Mouse (Mus musculus) urinary bladder, postnatal 4 days (tissue): Measurements from ENCODE around the gene Adamts8.
A peak's percentile ranks its signal among the peaks of the same experiment; 100 is the strongest.

Experiments
- DNase-seq, 2 experiments: peaks; one replicate each; pipeline ENCODE4 v3.0.0; 2021 to 2022; ENCODE audit warnings: low spot score in 2 of 2

The Adamts8 gene

DNA sequence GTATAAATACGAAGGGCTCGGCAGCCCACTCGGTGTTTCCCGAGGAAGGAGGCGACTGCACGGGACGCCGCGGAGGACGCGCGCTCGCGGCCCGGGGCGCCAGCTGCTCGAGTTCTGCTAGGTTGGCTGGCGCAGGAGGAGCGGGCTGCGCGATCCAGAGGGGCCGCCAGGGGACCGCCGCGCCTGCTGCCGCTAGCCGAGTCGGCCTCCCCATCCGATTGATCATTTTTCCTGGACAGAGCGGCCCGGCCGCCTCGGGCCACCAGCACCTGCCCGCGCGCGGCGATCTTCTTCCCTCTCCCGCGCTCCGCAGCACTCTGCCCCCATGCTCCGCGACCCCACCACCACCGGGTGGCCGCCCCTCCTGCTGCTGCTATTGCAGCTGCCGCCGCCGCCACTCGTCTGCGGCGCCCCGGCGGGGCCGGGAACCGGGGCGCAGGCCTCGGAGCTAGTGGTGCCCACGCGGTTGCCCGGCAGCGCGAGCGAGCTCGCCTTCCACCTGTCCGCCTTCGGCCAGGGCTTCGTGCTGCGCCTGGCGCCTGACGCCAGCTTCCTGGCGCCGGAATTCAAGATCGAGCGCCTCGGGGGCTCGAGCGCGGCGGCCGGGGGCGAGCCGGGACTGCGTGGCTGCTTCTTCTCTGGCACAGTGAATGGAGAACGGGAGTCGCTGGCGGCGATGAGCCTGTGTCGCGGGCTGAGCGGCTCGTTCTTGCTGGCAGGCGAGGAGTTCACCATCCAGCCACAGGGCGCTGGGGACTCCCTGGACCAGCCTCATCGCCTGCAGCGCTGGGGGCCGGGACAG lies at the start of gene Adamts8:
Gene Adamts8 (plus strand): TSS at position 51 of the 802 bp plus-strand sequence.
- peak; percentile 58 to 71 for DNase-seq

DNA sequence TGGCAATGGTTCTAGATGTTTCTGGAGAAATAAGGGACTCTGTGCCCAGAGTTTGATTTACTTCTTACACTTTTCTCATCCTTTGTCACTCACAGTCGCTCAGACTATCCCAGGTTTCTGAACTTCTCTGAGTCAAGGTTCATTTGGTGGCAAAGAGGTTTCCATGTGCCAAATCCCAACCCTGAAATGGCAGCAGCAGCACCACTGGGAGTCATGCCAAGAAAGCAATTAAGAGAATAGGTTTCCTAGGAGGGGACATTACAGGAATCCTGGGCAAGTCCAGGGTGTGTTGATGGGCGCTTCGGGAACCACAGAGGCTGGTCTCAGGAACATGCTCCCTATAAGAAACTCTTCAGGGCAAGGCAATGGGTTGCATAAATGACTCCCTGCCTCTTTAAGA lies 46.7 kb upstream of the Adamts8 start:
- DNase-seq = peak in 1 of 2 experiments; percentile 19

DNA sequence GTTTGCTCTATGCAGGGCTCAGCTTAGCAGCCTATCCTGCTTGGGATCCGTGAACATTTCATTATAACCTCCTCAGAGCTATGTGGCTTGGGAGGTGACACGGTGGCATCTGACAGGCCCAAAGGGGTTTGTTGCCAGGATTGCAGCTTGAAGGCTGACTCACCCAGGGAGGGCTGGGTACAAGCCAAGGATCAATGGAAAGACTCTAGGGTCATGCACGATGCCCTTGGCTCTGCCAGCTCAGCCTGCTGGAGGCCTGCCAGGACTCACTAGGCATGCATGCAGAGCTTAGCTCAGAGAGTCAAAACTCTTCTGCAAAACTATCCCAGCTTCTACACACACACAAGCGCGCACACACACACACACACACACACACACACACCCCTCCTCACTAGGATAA lies 45.6 kb upstream of the Adamts8 start:
- peak; percentile 60 to 80 for DNase-seq

DNA sequence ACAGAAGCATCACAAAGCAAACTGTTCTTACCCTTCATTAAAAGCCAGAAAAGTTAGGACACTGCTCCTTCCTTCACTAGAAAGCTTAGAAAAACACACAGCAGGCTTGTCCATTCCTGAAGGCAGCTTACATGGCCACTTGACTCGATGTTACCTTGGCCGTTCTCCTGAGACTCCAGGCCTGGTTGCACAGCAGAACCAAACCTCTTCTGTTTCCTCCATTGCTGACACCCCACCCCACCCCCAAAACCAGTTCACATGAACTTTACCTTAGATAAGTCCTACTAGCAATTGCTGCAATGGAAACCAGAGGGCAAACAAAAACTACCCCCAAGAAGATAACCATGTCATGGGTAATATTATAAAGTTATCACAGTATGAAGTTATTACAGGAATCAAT lies 45.2 kb upstream of the Adamts8 start:
- peak in 1 of 2 experiments; percentile 44 for DNase-seq

DNA sequence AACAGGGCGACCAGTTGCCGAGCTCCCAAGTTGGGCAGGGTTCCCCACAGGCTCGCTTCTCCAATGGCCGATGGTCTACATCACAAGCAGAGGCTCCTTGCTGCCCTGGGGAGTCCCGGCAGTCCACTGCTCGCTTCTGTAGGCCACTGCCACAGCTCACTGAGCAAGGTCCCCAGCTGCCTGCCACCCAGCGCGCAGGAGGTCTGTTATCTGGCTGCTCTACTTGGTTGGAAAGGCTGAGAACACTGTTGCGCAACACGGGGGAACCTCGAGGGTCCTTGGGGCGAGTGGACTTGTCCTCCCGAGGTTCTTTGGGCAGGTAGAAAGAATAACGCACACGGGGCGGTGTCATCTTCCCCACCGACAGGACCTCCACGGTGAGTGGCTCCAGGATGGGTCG lies 40.2 kb upstream of the Adamts8 start:
- DNase-seq = no peak

DNA sequence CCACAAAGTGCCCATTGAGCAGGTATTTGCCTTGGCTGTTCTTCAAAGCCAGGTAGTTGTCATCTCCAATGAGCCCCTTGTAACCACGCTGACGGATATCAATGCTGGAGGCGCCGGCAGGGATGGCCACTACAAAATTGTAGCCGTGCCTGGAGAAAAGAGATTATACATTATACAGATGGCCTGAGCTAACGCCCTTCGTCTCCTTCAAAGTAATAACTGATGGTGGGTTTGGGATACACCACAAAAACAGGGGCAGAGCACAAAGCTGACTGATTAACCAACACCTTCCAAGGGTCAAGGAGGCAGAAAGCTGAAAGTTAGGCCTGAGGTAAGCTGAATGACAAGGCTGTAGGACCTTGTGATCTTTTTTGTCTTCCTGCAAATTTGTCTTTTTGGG lies 39.7 kb upstream of the Adamts8 start:
- DNase-seq = no peak

DNA sequence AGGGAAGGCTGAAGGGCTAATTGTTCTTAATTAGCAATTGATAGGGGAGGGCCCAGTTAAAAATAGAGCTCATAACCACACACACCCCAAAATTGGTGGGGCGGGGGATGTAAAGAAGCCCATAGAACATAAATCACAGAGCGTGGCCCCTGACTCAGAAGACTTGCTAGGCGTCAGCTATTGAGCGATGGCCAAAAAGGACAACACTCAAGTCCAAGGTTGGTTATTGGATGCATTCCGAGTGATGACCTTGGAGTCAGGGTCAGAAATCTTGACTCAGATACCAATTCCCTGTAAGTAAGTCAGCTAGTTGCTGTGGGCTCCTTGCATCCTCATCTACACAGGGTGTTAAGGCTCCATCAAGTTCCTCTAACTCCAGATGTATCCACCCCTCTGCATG lies 39.1 kb upstream of the Adamts8 start:
- no peak for DNase-seq

DNA sequence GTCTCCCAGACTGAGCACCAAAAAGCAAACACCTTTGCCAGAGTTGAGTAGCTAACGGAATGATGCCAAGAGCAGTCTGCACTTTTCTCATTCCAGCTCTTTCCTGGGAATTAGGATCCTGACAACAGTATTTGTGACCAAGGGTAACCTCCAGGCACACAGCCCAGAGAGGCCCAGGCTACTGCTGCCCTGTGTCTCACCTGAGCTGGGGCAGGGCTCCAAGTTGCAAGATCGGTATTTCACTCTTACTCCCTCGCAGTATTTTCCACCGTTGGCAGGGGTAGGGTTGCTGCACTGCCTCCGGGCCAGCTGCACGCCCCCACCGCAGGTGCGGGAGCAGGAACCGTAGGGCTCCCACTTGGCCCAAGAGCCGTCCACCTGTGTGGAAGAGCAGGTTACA lies 36.5 kb upstream of the Adamts8 start:
- no peak for DNase-seq

DNA sequence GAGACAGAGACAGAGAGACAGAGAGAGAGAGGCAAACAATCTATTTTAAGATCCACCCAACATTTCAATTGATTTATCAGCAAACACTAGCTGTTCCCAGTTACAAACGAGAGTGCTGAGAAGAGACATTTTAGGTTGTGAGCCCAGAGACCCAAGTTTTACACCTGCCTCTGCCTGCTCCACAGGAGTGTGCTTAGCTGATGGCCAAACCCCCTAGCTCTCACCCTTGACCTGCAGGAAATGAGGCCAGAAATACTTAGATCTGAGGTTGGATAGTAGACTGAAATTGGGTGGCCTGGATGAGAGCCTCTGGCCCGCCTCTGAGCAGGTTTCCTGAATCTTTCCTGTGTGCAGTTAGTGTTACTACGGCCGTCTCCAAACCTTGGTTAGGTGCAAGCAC lies 35.9 kb upstream of the Adamts8 start:
- no peak for DNase-seq

DNA sequence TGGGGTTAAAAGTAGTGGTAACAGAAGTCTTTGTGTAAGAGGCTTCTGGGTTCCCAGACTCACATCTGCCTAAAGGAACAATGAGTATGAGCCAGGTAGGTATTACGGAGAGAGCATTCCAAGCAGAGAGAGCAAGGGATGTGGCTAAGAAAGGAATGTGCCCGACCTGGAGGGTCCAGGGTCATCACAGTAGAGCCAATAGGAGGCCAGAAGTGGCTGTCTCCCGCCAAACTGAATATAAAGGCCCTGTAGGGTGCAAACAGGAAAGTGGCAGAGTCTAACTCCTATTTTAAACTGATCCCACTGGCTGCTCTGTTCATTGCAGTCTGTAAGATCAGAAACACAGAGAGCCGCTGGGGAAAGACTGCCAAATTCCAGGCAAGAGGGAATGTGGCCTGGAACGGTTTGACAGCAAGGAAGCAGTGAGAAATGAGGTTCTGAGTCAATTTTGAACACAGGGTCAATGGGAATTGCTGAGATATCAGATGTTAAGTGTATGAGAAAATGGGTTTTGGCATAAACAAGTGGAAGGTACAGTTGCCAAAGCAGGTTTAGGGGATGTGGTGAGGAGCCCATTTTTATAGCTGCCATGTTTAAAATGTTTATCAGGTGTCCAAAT lies 34.6 kb upstream of the Adamts8 start:
- DNase-seq = no peak

DNA sequence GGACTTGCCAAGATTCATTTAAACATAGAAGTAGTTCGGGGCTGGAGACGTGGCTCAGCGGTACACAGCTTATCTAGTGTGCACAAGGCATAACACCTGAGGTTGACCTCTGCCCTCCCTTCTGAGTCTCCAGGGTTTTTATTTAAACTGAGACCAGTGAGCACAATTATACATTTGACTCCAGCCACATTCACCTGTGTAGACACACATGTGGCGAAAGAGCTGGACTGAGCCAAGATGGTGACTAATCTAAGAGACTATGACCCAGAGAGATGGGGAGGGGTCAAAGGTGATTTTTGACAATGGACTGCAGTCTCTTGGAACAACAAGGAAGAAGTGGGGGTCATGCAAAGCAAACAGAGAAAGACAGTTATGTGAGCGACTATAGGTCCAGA lies 34.1 kb upstream of the Adamts8 start:
- DNase-seq = no peak

DNA sequence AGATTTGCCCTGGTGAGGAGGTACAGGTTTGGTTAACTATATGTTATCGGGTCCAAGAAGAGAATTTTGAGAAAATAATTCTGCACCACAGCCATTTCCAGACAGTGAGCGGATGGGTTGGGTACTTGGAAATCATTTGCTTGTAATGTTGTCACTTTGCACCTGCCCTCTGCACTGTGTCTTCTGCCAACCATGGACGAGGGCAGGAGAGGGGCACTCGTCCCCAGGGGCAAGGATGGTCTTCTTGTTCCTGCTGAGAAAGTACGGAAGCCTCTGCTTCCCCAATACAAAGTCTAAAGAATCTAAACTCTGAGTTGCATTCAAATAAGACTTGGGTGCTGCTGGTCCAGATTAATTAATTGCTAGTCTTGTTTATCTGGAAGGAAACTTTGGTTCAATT lies 33.4 kb upstream of the Adamts8 start:
- DNase-seq = no peak

DNA sequence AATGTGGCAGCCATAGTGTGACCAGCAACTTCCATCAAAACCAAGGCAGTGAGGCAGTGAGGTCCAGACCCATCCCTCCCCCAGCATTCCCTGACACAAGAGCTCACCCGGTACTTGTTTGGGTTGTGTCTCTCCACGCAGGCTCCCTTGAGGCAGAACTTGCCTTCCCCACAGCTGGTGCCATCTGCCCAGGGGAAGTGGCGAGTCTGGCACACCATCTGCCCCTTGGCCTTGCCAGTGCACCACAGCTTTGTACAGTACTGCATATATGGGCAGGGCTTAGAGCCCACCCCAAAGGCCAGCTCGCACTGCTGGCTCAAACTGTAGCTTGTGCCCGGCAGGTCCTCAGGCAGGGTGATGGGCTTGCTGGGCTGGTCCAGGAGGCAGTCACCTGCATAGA lies 31.9 kb upstream of the Adamts8 start:
- no peak for DNase-seq

DNA sequence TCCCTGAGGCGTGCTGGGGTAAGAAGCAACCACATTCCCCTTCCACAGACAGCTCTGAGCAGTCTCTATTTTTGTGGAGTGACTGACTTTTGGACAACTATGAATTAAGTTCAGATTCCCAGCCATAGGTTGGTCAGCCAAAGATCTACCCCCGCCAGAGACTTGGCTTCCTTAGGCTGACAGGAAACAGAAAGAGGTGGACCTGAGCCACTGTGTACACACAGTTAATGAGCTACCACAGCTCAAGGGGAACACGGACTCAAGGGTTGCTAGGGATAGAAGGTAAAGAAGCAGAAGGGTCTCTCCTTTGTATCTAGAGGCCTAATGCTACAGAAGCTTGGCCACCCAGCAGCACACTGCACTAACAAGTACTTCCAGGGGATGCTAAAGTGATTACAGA lies 30.2 kb upstream of the Adamts8 start:
- DNase-seq = no peak

DNA sequence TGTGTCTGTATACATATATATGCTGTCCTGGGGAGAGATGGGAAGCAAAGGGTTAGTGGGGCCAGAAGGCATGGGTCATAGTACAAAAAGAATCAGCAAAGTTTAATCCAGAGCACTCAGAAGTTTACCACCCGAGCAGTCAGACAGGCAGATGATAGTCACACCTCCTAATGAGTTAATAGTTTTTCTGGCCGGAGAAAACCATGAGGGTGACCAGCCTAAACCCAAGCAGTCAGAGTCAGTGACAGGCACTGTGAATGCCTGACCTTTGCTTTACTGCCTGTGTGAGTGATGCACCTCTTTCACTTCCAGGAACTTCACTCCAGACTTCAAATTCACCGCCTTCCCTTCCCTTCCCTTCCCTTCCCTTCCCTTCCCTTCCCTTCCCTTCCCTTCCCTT lies 28.9 kb upstream of the Adamts8 start:
- DNase-seq = no peak

DNA sequence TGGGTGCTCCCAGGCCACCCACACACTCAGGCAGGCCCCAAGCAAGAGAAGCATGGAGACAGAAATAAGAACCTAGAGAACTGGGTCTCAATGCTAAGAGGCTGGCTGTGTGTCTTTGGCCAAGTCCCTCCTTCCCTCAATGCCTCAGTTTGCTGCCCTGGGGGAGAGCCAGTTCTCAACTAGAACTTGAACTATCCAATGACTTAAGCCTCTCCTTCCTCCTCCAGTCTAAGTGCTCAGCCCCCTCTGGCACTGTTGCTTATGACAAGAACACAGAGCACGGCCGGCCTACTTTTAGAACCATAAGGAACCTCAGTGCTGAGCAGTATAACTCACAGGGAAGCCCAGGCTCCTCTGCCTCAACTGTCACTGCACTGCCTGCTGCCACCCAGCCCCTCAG lies 28.1 kb upstream of the Adamts8 start:
- no peak for DNase-seq

DNA sequence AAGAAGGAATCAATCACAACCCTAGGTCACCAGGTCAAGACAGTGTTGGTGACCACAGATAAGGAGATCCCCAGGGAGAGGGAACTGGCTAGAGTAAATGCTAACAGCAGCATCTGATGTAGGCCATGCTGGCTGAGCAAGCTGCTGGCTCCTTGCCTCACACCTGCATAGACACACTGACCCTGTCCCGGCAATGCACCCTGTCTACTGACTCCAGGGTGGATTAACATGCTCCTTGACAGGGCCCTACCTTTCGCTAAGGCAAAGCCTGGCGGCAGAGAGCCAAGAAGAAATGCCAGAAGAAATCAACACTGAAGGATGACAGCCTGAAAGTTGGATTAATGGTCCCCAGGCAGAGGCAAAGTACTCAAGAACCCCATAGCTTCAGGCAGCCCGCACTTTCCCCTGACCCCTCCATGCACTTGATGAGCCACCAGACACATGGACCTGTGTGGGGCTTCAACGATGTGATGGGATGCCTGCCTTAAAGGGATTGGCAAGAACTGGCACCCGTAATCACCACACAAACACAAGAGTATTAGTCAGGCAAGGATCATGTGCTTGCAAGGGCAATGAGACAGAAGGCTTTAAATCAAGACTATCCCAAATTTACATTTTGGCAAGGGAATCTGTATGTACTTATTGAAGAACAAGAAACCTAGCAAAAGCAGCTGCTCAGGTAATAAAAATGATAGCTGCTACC lies 25.9 kb upstream of the Adamts8 start:
- no peak for DNase-seq

DNA sequence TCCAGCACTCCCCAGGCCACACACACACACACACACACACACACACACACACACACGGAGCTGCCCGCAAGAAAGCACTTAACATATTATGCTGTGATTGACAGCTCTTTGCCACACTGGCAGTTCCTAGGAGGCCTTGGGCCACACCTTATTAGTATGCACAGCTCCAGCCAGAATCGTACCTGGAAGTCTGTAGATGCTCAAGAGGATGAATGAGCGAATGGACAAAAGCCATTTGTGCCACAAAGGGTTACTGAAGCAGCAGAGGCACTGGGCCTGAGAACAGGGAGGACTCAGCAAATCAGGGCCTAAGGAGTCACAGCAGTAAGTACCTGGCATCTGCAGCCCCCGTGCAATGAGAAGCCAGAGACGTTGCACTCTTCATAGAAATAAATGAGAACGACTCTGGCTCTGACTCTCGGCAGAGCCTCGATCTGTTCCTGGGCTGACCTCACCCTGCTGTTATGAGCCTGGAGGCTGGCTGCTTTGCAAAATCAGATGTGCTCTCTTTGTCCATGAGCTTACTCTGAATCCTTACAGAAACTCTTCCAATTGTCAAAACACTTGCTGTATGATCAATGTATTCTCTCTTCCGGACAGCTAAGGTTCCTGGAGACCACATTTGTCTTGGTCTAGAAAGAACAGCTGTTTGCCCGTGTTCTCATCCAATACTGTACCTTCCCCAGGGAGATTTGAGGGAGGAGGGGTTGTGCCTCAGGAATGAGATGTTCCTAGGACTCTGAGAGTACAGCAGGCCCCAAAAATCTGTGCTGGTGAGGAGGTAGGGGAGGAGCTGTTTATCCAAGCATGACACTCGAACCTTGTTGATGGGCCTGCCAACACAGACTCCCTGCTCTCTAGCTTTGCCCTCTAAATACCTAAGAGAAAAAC lies 23.7 kb upstream of the Adamts8 start:
- DNase-seq = peak in 1 of 2 experiments; percentile 29

DNA sequence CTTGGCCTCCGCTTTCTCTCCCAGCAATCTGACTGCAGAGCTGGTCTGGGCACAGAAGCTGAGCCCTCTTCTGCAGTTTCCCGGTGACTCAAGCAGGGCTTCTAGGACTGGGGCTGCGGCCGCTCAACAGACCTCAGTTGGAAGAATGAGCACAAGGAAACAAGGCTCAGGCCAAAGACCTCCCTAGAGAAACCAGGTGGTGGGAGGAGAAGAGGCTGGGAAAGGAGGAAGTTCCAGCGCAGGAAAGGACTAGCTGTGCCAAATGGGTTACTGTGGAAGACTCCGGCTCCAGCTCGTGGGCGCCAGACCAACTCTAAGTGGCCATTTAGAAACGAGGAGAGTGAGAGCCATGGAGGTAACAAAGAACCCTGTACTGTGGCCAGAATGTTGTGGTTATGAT lies 22.7 kb upstream of the Adamts8 start:
- DNase-seq = peak in 1 of 2 experiments; percentile 26

DNA sequence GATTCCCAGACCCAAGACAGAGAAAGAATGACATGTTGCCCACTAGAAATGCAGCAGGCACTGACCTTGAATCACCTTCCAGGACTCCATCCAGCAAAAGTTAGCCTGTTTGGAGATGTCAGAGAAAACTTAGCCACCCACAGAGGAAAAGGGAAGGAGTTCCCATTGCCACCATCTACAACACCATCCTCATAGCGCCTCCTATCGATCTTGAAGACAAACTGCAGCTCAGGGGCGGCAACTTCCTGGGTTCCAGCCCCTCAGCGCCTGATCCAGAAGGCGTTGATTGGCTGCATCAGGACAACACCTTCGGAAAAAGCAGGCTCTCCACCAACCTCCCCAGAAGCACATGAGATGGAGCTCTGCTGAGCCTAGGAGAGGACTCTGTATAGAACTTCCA lies 21.6 kb upstream of the Adamts8 start:
- peak in 1 of 2 experiments; percentile 28 for DNase-seq

DNA sequence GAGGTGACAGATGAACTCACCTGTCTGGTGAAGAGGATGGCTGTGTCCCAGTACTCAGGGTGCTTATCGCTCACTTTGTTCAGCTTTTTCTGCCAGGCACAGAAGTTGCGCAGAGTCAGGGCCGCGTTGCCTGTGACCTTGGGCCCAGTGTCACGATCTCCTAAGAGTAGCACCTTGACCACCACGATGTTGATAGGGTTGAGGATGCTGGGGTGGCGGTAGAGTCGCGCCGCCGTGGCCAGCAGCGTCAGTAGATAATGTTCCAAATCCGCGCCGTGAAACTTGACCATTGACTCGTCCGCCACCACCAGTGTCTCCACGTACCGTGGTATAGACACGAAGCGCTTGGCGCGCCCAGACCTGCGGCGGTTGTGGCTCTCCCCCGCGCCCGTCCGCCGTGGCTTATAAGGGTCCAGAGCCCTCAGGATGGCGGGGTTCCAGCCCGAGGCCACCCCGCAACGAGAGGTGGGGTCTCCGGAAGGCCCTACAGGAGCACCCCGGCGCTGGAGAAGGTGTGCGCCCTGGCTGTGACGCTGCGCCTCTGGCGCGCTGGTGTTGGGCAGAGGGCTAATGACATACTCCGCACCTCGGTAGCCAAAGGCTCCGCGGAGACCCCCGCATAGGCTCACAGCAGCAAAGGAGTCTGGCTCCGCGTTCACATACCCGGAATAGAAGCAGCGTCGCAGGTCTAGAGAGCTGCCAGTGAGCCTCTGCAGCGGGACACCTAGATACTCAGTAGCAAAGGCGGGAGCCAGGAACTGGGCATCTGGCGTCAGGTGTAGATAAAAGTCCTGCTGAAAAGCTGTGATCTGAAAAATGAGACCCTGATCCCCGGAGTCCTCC lies 20.9 kb upstream of the Adamts8 start:
- no peak for DNase-seq
